Mouse (Mus musculus) liver, embryonic 14.5 days (tissue): ENCODE results near the gene 9930111J21Rik2. TPM values are rescaled to one million over a fixed set of nuclear protein-coding genes. Genes with fewer than 3 reads are reported as not detected.
"Not testable (repeated sequence)": the region's sequence is repeated elsewhere in the genome, so short reads cannot be mapped to it uniquely, and the experiment has no call there.

Source experiments
- ATAC-seq: fragments of 200-750 bp; cut with Nextera tagmentation; 2 replicates; pipeline ENCODE4 v1.8.0; 2017; ENCODE audit warnings: moderate number of reproducible peaks, mild to moderate bottlenecking, moderate library complexity; ENCODE audit not compliant: insufficient read depth
- DNase-seq, 3 experiments: peaks; one replicate each; pipeline ENCODE4 v3.0.0-alpha.2; 2012 to 2013; ENCODE audit warnings: low read depth in 3 of 3, low spot score in 3 of 3
- H3K27ac ChIP-seq: fragments of 300-500 bp; sonication (generic); 2 replicates; pipeline ENCODE4 v1.5.1; 2014; ENCODE audit warnings: moderate library complexity, mild to moderate bottlenecking, control low read depth, inconsistent platforms
- H3K27me3 ChIP-seq: fragments of 300-500 bp; sonication (generic); 2 replicates; pipeline ENCODE4 v1.6.1; 2014; ENCODE audit warnings: mild to moderate bottlenecking, low read length, moderate library complexity; ENCODE audit not compliant: control insufficient read depth, insufficient read depth
- H3K36me3 ChIP-seq: fragments of 300-500 bp; sonication (generic); replicated peaks from 2 replicates; pipeline ENCODE4 v1.6.1; 2014; ENCODE audit warnings: low read depth; ENCODE audit not compliant: control insufficient read depth, insufficient read depth
- H3K4me1 ChIP-seq, 2 experiments: fragments of 200-500 bp in 1 of 2; fragments of 300-500 bp in 1 of 2; sonication (generic) in 1 of 2; replicated peaks; 2 replicates each; pipeline ENCODE4 v1.6.1; 2012 to 2014; ENCODE audit warnings: antibody characterized with exemption in 1 of 2, inconsistent platforms in 1 of 2, low read length in 1 of 2; ENCODE audit not compliant: control insufficient read depth in 2 of 2, insufficient read depth in 2 of 2
- H3K4me2 ChIP-seq: fragments of 300-500 bp; sonication (generic); 2 replicates; pipeline ENCODE4 v1.6.1; 2014; ENCODE audit warnings: low read depth, mild to moderate bottlenecking, control low read depth, moderate library complexity
- H3K4me3 ChIP-seq, 2 experiments: fragments of 200-500 bp in 1 of 2; fragments of 300-500 bp in 1 of 2; sonication (generic) in 1 of 2; 2 replicates each; pipeline ENCODE4 v1.5.1; 2012 to 2014; ENCODE audit warnings: low read depth in 2 of 2, low read length in 2 of 2, mild to moderate bottlenecking in 2 of 2, control low read depth in 1 of 2, inconsistent platforms in 1 of 2, moderate library complexity in 1 of 2; ENCODE audit not compliant: insufficient read depth in 1 of 2
- H3K9ac ChIP-seq: fragments of 300-500 bp; sonication (generic); replicated peaks from 2 replicates; pipeline ENCODE4 v1.6.1; 2014; ENCODE audit warnings: mild to moderate bottlenecking, control low read depth, moderate library complexity
- H3K9me3 ChIP-seq: fragments of 300-500 bp; sonication (generic); 2 replicates; pipeline ENCODE4 v1.6.1; 2016; ENCODE audit warnings: low read length, mixed read lengths; ENCODE audit not compliant: control insufficient read depth
- CTCF ChIP-seq: IDR thresholded peaks from 2 replicates; pipeline ENCODE4 v1.5.1; 2016; ENCODE audit warnings: antibody characterized with exemption, low read depth, control low read depth
- EP300 ChIP-seq: IDR thresholded peaks from 2 replicates; pipeline ENCODE4 v1.6.1; 2016; ENCODE audit warnings: antibody characterized with exemption, low read depth
- WGBS: fragments of 180-500 bp; shearing (Covaris S2); extraction: QIAGEN DNeasy Blood & Tissue Kit; methylation state at CpG from one replicate; pipeline ENCODE4 v1.1.7; 2014; ENCODE audit not compliant: insufficient replicate concordance; 5-methylcytosine and 5-hydroxymethylcytosine counted together
- polyA plus RNA-seq, 2 experiments: library from polyadenylated mRNA; depleted of rRNA in 1 of 2; stranded (reverse) in 1 of 2; unstranded in 1 of 2; fragments of >200 nt; fragmentation: Nextera tagmentation in 1 of 2; extraction: Ambion mirVana in 1 of 2; gene quantifications; 2 replicates each; pipeline versions ENCODE4 v1.2.1 to v1.2.3; 2012 to 2014

The 9930111J21Rik2 gene
- polyA plus RNA-seq, 2 experiments = 0.51 to 0.56 TPM

- no peak overlapping the region for H3K9ac ChIP-seq
- no peaks in the 10 kb centered on the region for H3K9me3 ChIP-seq
- peaks cover 5 to 18% of the 10 kb centered on the region in 2 experiments; a peak in 3 of 4 replicates for H3K4me1 ChIP-seq
- 43% methylated on average over 1 of the region's 1 CpGs for WGBS
- no peak overlapping the region for H3K27ac ChIP-seq
- no peak overlapping the region; the same call in 1 of the 2 replicates for H3K4me2 ChIP-seq
- H3K4me3 ChIP-seq = no peak overlapping the region
- TF ChIP-seq CTCF (no peak), EP300 (no peak)
- no peak for DNase-seq
- ATAC-seq = no peak
- no peaks in the 10 kb centered on the region for H3K27me3 ChIP-seq
- H3K36me3 ChIP-seq = no peaks in the 10 kb centered on the region
Measured at GRCm38 (mm10) chr11:49077012-49077411, 26.0 kb upstream of the 9930111J21Rik2 start.

- not testable (repeated sequence) for H3K27me3 ChIP-seq, H3K9ac ChIP-seq, H3K4me3 ChIP-seq, H3K9me3 ChIP-seq, H3K27ac ChIP-seq, H3K36me3 ChIP-seq, DNase-seq
- 16% methylated on average over 6 of the region's 6 CpGs for WGBS
- peaks cover 0 to 11% of the 10 kb centered on the region in 2 experiments; a peak in 2 of 4 replicates for H3K4me1 ChIP-seq
- peak within 1 kb of the TSS; percentile 13; the same call in 1 of the 2 replicates for H3K4me2 ChIP-seq
- ATAC-seq = 0 out of 2 replicates have a peak, but pooled peaks have one; percentile 31
Measured at GRCm38 (mm10) chr11:49076001-49076757, 25.1 kb upstream of the 9930111J21Rik2 start, which contains the start of gene Ifi47. Gene Ifi47, plus strand, starts transcription at chr11:49076587.

DNA sequence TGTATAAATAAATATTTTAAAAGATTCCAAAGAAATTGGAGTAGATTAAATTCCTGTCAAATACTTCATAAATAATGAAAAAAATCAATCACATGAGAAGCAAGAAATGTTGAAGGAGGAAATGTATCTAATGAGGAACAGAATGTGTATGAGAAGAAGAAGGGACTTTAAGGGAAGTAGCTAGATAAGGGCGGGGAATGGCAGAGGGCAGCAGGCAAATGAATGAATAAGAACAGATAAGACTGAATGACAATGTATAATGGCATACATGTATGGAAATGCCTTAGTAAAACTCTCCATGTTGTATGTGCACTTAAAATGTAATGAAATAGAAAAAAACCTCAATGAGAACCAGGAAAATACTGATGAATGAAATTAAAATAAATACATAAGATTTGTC, 17.3 kb upstream of the 9930111J21Rik2 start:
- Histone ChIP-seq H3K4me2 (no peak overlapping the region), H3K27ac (no peak overlapping the region), H3K4me1 (peaks cover 0 to 2% of the 10 kb centered on the region in 2 experiments; a peak in 1 of 4 replicates), H3K9ac (no peak overlapping the region), H3K9me3 (no peaks in the 10 kb centered on the region), H3K4me3 (no peak overlapping the region), H3K27me3 (no peaks in the 10 kb centered on the region), H3K36me3 (no peaks in the 10 kb centered on the region)
- TF ChIP-seq EP300 (no peak), CTCF (no peak)
- DNase-seq (no peak), ATAC-seq (no peak)
- 8% methylated on average over 1 of the region's 1 CpGs for WGBS

GRCm38 (mm10) chr11:49063713-49064469, 12.8 kb upstream of the 9930111J21Rik2 start, which contains the start of gene Tgtp2:
Gene Tgtp2, minus strand, starts transcription at chr11:49064206.
- H3K4me2 ChIP-seq, H3K9ac ChIP-seq, H3K27ac ChIP-seq, DNase-seq, ATAC-seq, H3K9me3 ChIP-seq, H3K4me1 ChIP-seq, H3K36me3 ChIP-seq, H3K4me3 ChIP-seq, H3K27me3 ChIP-seq: not testable (repeated sequence)
- 42% methylated on average over 5 of the region's 5 CpGs for WGBS

GRCm38 (mm10) chr11:49061865-49062264, 10.8 kb upstream of the 9930111J21Rik2 start:
- not testable (repeated sequence) for H3K27ac ChIP-seq, DNase-seq, H3K4me2 ChIP-seq, H3K9me3 ChIP-seq, H3K4me1 ChIP-seq, H3K36me3 ChIP-seq, H3K27me3 ChIP-seq, H3K9ac ChIP-seq, H3K4me3 ChIP-seq, ATAC-seq
- 52% methylated on average over 1 of the region's 2 CpGs for WGBS

- WGBS = 0% methylated on average over 1 of the region's 3 CpGs
- not testable (repeated sequence) for H3K27me3 ChIP-seq, H3K27ac ChIP-seq, H3K4me1 ChIP-seq, DNase-seq, ATAC-seq, H3K36me3 ChIP-seq, H3K4me3 ChIP-seq, H3K9me3 ChIP-seq, H3K4me2 ChIP-seq, H3K9ac ChIP-seq
Measured at GRCm38 (mm10) chr11:49060061-49060460, 9.0 kb upstream of the 9930111J21Rik2 start.

- ATAC-seq, H3K9ac ChIP-seq, H3K4me3 ChIP-seq, H3K27me3 ChIP-seq, H3K4me2 ChIP-seq, DNase-seq, H3K27ac ChIP-seq, H3K4me1 ChIP-seq, H3K36me3 ChIP-seq, H3K9me3 ChIP-seq: not testable (repeated sequence)
- WGBS = no CpG with 5 or more reads among the region's 5 CpGs
Measured at GRCm38 (mm10) chr11:49051894-49052293, 852 bp upstream of the 9930111J21Rik2 start.
